Mouse (Mus musculus) bone marrow, adult 2 months (tissue): Measurements from ENCODE around the gene Ankrd34a.

Source experiments
- CTCF ChIP-seq: fragments of 200-500 bp; IDR thresholded peaks from 2 replicates; pipeline ENCODE4 v1.5.1; 2011; ENCODE audit warnings: low read length, control low read depth; ENCODE audit not compliant: control insufficient read depth, insufficient read depth
- POLR2A ChIP-seq: fragments of 200-500 bp; IDR thresholded peaks from 2 replicates; pipeline ENCODE4 v1.6.1; 2011; ENCODE audit warnings: low read depth, mild to moderate bottlenecking, control low read depth, low read length, borderline replicate concordance; ENCODE audit not compliant: control insufficient read depth

DNA sequence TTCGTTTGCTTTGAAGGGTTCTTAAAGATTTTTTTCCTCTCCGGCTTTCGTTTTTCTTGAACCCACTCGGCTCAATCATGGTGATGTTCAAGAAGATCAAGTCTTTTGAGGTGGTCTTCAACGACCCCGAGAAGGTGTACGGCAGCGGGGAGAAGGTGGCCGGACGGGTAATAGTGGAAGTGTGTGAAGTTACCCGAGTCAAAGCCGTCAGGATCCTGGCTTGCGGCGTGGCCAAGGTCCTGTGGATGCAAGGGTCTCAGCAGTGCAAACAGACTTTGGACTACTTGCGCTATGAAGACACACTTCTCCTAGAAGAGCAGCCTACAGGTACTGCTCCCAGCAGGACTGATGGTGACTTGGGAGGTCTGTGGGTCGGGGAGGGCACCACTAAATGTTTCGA is 38.3 kb upstream of the Ankrd34a start:
- TF ChIP-seq POLR2A (no peak), CTCF (no peak)
